Mouse (Mus musculus): ENCODE data around the gene Pax3.

Pax3 gene

GRCm38 (mm10) chr1:78057939-78058338 lies 139.0 kb downstream of the Pax3 start:
- no peak for DNase-seq

- DNase-seq, result no peak
These were observed 143.3 kb downstream of the Pax3 start for GRCm38 (mm10) chr1:78053677-78054076.
